Mouse (Mus musculus) E14TG2a.4 (cell line): ENCODE measurements at regions not wholly inside any gene's neighbourhood (a gene's known extent, or its start where the extent isn't known, plus 50 kb on each side); places are given as distances from the start of the nearest gene placed in this dataset.

ENCODE experiments used
- H3K27me3 ChIP-seq: 2 replicates; pipeline ENCODE4 v1.6.1; 2014; ENCODE audit warnings: low read length, control low read depth; ENCODE audit not compliant: insufficient read depth
- H3K36me3 ChIP-seq: 2 replicates; pipeline ENCODE4 v1.6.1; 2014; ENCODE audit warnings: low read length, control low read depth; ENCODE audit not compliant: insufficient read depth
- H3K4me1 ChIP-seq: replicated peaks from 2 replicates; pipeline ENCODE4 v1.6.1; 2014; ENCODE audit warnings: low read depth, low read length, control low read depth
- H3K4me3 ChIP-seq: replicated peaks from 2 replicates; pipeline ENCODE4 v1.5.1; 2014; ENCODE audit warnings: mild to moderate bottlenecking, low read length
- H3K9me3 ChIP-seq: 2 replicates; pipeline ENCODE4 v1.6.1; 2014; ENCODE audit warnings: low read length, control low read depth
- CTCF ChIP-seq: conservative IDR thresholded peaks from 2 replicates; pipeline ENCODE4 v1.5.1; 2014; ENCODE audit warnings: low read length
- NANOG ChIP-seq: IDR thresholded peaks from 2 replicates; pipeline ENCODE4 v1.6.1; 2014; ENCODE audit warnings: borderline replicate concordance, low read length, mixed read lengths
- POU5F1 ChIP-seq: IDR thresholded peaks from 2 replicates; pipeline ENCODE4 v1.6.1; 2014; ENCODE audit warnings: low read length, borderline replicate concordance

GRCm38 (mm10) chr9:89858005-89858404 is 51.7 kb upstream of the Rasgrf1 start:
- H3K9me3 ChIP-seq, result peaks cover 24% of the 10 kb centered on the region
- no peak for TF ChIP-seq CTCF
- TF ChIP-seq NANOG, result no peak
- TF ChIP-seq POU5F1, result no peak
- H3K4me1 ChIP-seq, result no peaks in the 10 kb centered on the region
- H3K4me3 ChIP-seq, result no peak overlapping the region
- peaks cover 6% of the 10 kb centered on the region; the same call in 1 of the 2 replicates for H3K27me3 ChIP-seq
- H3K36me3 ChIP-seq, result no peaks in the 10 kb centered on the region

GRCm38 (mm10) chr9:89850491-89851282 is 59.0 kb upstream of the Rasgrf1 start:
- peaks cover 19% of the 10 kb centered on the region for H3K9me3 ChIP-seq
- peaks cover 6% of the 10 kb centered on the region; the same call in 1 of the 2 replicates for H3K27me3 ChIP-seq
- H3K4me3 ChIP-seq, result no peak overlapping the region
- no peaks in the 10 kb centered on the region for H3K36me3 ChIP-seq
- TF ChIP-seq CTCF (no peak), NANOG (no peak), POU5F1 (no peak)
- H3K4me1 ChIP-seq, result no peaks in the 10 kb centered on the region

GRCm38 (mm10) chr9:89849947-89850346 is 59.8 kb upstream of the Rasgrf1 start:
- no peak for TF ChIP-seq CTCF
- no peak for TF ChIP-seq POU5F1
- no peak for TF ChIP-seq NANOG
- H3K9me3 ChIP-seq, result peaks cover 23% of the 10 kb centered on the region
- no peaks in the 10 kb centered on the region for H3K4me1 ChIP-seq

GRCm38 (mm10) chr9:89848571-89848970 is 61.1 kb upstream of the Rasgrf1 start:
- peaks cover 23% of the 10 kb centered on the region for H3K9me3 ChIP-seq
- no peaks in the 10 kb centered on the region for H3K36me3 ChIP-seq
- no peaks in the 10 kb centered on the region for H3K27me3 ChIP-seq
- TF ChIP-seq NANOG (no peak), POU5F1 (no peak), CTCF (no peak)
- H3K4me1 ChIP-seq, result no peaks in the 10 kb centered on the region
- H3K4me3 ChIP-seq, result no peak overlapping the region

More at GRCm38 (mm10) chr9:89849947-89850346, 59.8 kb upstream of the Rasgrf1 start:
- Histone ChIP-seq H3K4me3 (no peak overlapping the region), H3K27me3 (peaks cover 5% of the 10 kb centered on the region; the same call in 1 of the 2 replicates), H3K36me3 (no peaks in the 10 kb centered on the region)

GRCm38 (mm10) chr9:89846973-89847372 is 62.7 kb upstream of the Rasgrf1 start:
- Histone ChIP-seq H3K9me3 (peaks cover 24% of the 10 kb centered on the region), H3K4me1 (no peaks in the 10 kb centered on the region), H3K27me3 (peaks cover 2% of the 10 kb centered on the region; the same call in 1 of the 2 replicates), H3K4me3 (no peak overlapping the region), H3K36me3 (no peaks in the 10 kb centered on the region)
- TF ChIP-seq POU5F1, result no peak
- no peak for TF ChIP-seq NANOG
- no peak for TF ChIP-seq CTCF

GRCm38 (mm10) chr9:89842776-89843089 is 67.0 kb upstream of the Rasgrf1 start:
- Histone ChIP-seq H3K27me3 (peaks cover 2% of the 10 kb centered on the region; the same call in 1 of the 2 replicates), H3K9me3 (peaks cover 44% of the 10 kb centered on the region), H3K36me3 (no peaks in the 10 kb centered on the region), H3K4me1 (no peaks in the 10 kb centered on the region), H3K4me3 (no peak overlapping the region)
- TF ChIP-seq NANOG (no peak), POU5F1 (no peak), CTCF (no peak)

GRCm38 (mm10) chr9:89841866-89842775 is 67.6 kb upstream of the Rasgrf1 start:
- TF ChIP-seq POU5F1 (no peak), NANOG (no peak), CTCF (no peak)
- no peaks in the 10 kb centered on the region for H3K36me3 ChIP-seq

GRCm38 (mm10) chr9:89841371-89841770 is 68.3 kb upstream of the Rasgrf1 start:
- peaks cover 10% of the 10 kb centered on the region; the same call in 1 of the 2 replicates for H3K27me3 ChIP-seq
- H3K9me3 ChIP-seq, result peaks cover 37% of the 10 kb centered on the region
- no peak overlapping the region for H3K4me3 ChIP-seq
- H3K4me1 ChIP-seq, result no peaks in the 10 kb centered on the region
- no peaks in the 10 kb centered on the region for H3K36me3 ChIP-seq
- TF ChIP-seq CTCF, result no peak
- TF ChIP-seq NANOG, result no peak
- TF ChIP-seq POU5F1, result no peak

More at GRCm38 (mm10) chr9:89841866-89842775, 67.6 kb upstream of the Rasgrf1 start:
- no peak overlapping the region for H3K4me3 ChIP-seq
- no peaks in the 10 kb centered on the region for H3K4me1 ChIP-seq
- H3K27me3 ChIP-seq, result peaks cover 3% of the 10 kb centered on the region; the same call in 1 of the 2 replicates
- peaks cover 44% of the 10 kb centered on the region for H3K9me3 ChIP-seq
